Mouse (Mus musculus) intestine, postnatal 0 days (tissue): ENCODE results near the gene Rab3ip. TPM values are rescaled to one million over a fixed set of nuclear protein-coding genes. Genes with fewer than 3 reads are reported as not detected.

Experiments used
- ATAC-seq: fragments of 200-750 bp; cut with Nextera tagmentation; 2 replicates; pipeline ENCODE4 v1.8.0; 2017; ENCODE audit warnings: mild to moderate bottlenecking, moderate TSS enrichment, moderate library complexity
- H3K27ac ChIP-seq: fragments of 300-500 bp; sonication (generic); 2 replicates; pipeline ENCODE4 v1.5.1; 2014; ENCODE audit warnings: mild to moderate bottlenecking, low read depth, low read length, moderate library complexity
- H3K27me3 ChIP-seq: fragments of 300-500 bp; sonication (generic); replicated peaks from 2 replicates; pipeline ENCODE4 v1.6.1; 2014; ENCODE audit warnings: low read length, mixed read lengths; ENCODE audit not compliant: control insufficient read depth, insufficient read depth
- H3K36me3 ChIP-seq: fragments of 300-500 bp; sonication (generic); 2 replicates; pipeline ENCODE4 v1.6.1; 2014; ENCODE audit warnings: mild to moderate bottlenecking, moderate library complexity; ENCODE audit not compliant: control insufficient read depth, insufficient read depth
- H3K4me1 ChIP-seq: fragments of 300-500 bp; sonication (generic); replicated peaks from 2 replicates; pipeline ENCODE4 v1.6.1; 2014; ENCODE audit warnings: antibody characterized with exemption, low read length, mixed read lengths; ENCODE audit not compliant: control insufficient read depth, insufficient read depth
- H3K4me2 ChIP-seq: fragments of 300-500 bp; sonication (generic); replicated peaks from 2 replicates; pipeline ENCODE4 v1.6.1; 2014; ENCODE audit warnings: low read depth, mild to moderate bottlenecking, moderate library complexity
- H3K4me3 ChIP-seq: fragments of 300-500 bp; sonication (generic); 2 replicates; pipeline ENCODE4 v1.5.1; 2014; ENCODE audit warnings: low read depth, low read length
- H3K9ac ChIP-seq: fragments of 300-500 bp; sonication (generic); 2 replicates; pipeline ENCODE4 v1.6.1; 2014; ENCODE audit warnings: mild to moderate bottlenecking, low read depth, low read length
- H3K9me3 ChIP-seq: fragments of 300-500 bp; sonication (generic); 2 replicates; pipeline ENCODE4 v1.6.1; 2016; ENCODE audit warnings: mixed run types; ENCODE audit not compliant: control insufficient read depth
- CTCF ChIP-seq: sonication (generic); IDR thresholded peaks from 2 replicates; pipeline ENCODE4 v1.5.1; 2016; ENCODE audit warnings: low read depth, mild to moderate bottlenecking, control low read depth, antibody characterized with exemption, moderate library complexity
- WGBS: fragments of 180-500 bp; shearing (Covaris S2); extraction: QIAGEN DNeasy Blood & Tissue Kit; methylation state at CpG from one replicate; pipeline ENCODE4 v1.1.7; 2014; 5-methylcytosine and 5-hydroxymethylcytosine counted together
- polyA plus RNA-seq: library from polyadenylated mRNA; unstranded; fragments of >200 nt; fragmentation: Nextera tagmentation; extraction: Ambion mirVana; gene quantifications from 2 replicates; pipeline ENCODE4 v1.2.1, GENCODE M21; 2015

Rab3ip gene
- polyA plus RNA-seq, 1 experiment from 2014 or later = 21.9 TPM

GRCm38 (mm10) chr10:116919368-116920317 lies 30.9 kb downstream of the Rab3ip start:
- no peaks in the 10 kb centered on the region for H3K27me3 ChIP-seq
- H3K4me1 ChIP-seq = no peaks in the 10 kb centered on the region
- H3K4me3 ChIP-seq = no peak overlapping the region
- 90% methylated on average over 25 of the region's 25 CpGs for WGBS
- peaks cover 44% of the 10 kb centered on the region for H3K36me3 ChIP-seq
- H3K4me2 ChIP-seq = no peak overlapping the region
- H3K9me3 ChIP-seq = no peaks in the 10 kb centered on the region
- H3K9ac ChIP-seq = no peak overlapping the region
- no peak for TF ChIP-seq CTCF
- no peak overlapping the region; the same call in 1 of the 2 replicates for H3K27ac ChIP-seq
- no peak for ATAC-seq

GRCm38 (mm10) chr10:116916581-116916980 lies 34.0 kb downstream of the Rab3ip start:
- H3K4me3 ChIP-seq = no peak overlapping the region
- no peaks in the 10 kb centered on the region for H3K4me1 ChIP-seq
- ATAC-seq = no peak
- no peak for TF ChIP-seq CTCF
- H3K4me2 ChIP-seq = no peak overlapping the region
- no peak overlapping the region for H3K9ac ChIP-seq
- H3K36me3 ChIP-seq = peaks cover 42% of the 10 kb centered on the region
- H3K27me3 ChIP-seq = no peaks in the 10 kb centered on the region
- H3K27ac ChIP-seq = no peak overlapping the region
- H3K9me3 ChIP-seq = no peaks in the 10 kb centered on the region
- WGBS = 84% methylated on average over 8 of the region's 8 CpGs

- H3K4me2 ChIP-seq = no peak overlapping the region
- TF ChIP-seq CTCF = no peak
- peaks cover 50% of the 10 kb centered on the region for H3K36me3 ChIP-seq
- H3K4me3 ChIP-seq = no peak overlapping the region
- no peaks in the 10 kb centered on the region for H3K4me1 ChIP-seq
- ATAC-seq = no peak
- no peaks in the 10 kb centered on the region for H3K27me3 ChIP-seq
- no peak overlapping the region for H3K9ac ChIP-seq
- no peak overlapping the region for H3K27ac ChIP-seq
- no peaks in the 10 kb centered on the region for H3K9me3 ChIP-seq
- 89% methylated on average over 8 of the region's 8 CpGs for WGBS
Measured at GRCm38 (mm10) chr10:116915286-116915685, 35.3 kb downstream of the Rab3ip start.

GRCm38 (mm10) chr10:116914586-116914985 lies 36.0 kb downstream of the Rab3ip start:
- 68% methylated on average over 9 of the region's 9 CpGs for WGBS
- H3K36me3 ChIP-seq = peaks cover 54% of the 10 kb centered on the region
- ATAC-seq = no peak

GRCm38 (mm10) chr10:116913647-116914273 lies 36.8 kb downstream of the Rab3ip start:
- H3K27me3 ChIP-seq = no peaks in the 10 kb centered on the region
- H3K4me2 ChIP-seq = no peak overlapping the region
- H3K4me1 ChIP-seq = no peaks in the 10 kb centered on the region
- H3K27ac ChIP-seq = no peak overlapping the region
- WGBS = 68% methylated on average over 17 of the region's 17 CpGs
- no peak for ATAC-seq
- no peaks in the 10 kb centered on the region for H3K9me3 ChIP-seq
- H3K4me3 ChIP-seq = no peak overlapping the region
- no peak for TF ChIP-seq CTCF
- H3K36me3 ChIP-seq = peaks cover 56% of the 10 kb centered on the region
- H3K9ac ChIP-seq = no peak overlapping the region

More at GRCm38 (mm10) chr10:116914586-116914985, 36.0 kb downstream of the Rab3ip start:
- Histone ChIP-seq H3K4me2 (no peak overlapping the region), H3K9me3 (no peaks in the 10 kb centered on the region), H3K27me3 (no peaks in the 10 kb centered on the region), H3K4me1 (no peaks in the 10 kb centered on the region), H3K4me3 (no peak overlapping the region), H3K9ac (no peak overlapping the region), H3K27ac (no peak overlapping the region)
- TF ChIP-seq CTCF = no peak

GRCm38 (mm10) chr10:116912850-116913249 lies 37.7 kb downstream of the Rab3ip start:
- no peak overlapping the region for H3K9ac ChIP-seq
- WGBS = 88% methylated on average over 9 of the region's 9 CpGs
- TF ChIP-seq CTCF = no peak
- peaks cover 58% of the 10 kb centered on the region for H3K36me3 ChIP-seq
- no peak overlapping the region for H3K27ac ChIP-seq
- H3K27me3 ChIP-seq = no peaks in the 10 kb centered on the region
- H3K4me3 ChIP-seq = no peak overlapping the region
- no peaks in the 10 kb centered on the region for H3K4me1 ChIP-seq
- no peak for ATAC-seq
- H3K4me2 ChIP-seq = no peak overlapping the region
- no peaks in the 10 kb centered on the region for H3K9me3 ChIP-seq
